Mouse (Mus musculus): ENCODE measurements around the gene Gm20388.

Gene Gm20388

DNA sequence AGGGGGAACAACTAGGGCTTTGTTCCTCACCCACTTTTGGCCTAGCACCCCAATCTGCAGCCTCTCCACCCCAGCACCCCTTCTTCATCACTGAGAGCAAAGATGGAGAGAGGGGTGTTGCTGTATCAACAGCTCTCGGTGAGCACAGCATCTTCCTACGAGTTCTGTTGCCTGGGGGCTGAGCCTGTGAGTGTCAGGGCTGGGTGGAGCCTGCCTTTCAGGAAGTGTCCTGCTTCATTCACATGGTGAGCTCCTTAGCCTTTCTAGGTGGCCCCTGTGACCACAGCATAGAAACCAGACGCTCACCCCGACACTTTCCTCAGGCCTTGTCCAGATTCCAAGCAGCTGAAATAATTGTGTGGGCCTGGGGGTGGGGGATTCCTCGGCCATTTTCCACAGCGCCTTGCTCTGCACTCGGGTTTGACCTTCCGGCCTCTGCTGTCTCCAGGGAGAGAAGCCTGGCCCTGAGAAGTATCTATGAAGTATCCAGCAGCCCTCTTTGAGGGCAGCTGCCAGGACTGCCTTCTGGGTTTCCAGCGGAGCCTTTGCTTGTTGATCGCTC lies 2244.5 kb downstream of the Gm20388 start:
- no peak for DNase-seq

DNA sequence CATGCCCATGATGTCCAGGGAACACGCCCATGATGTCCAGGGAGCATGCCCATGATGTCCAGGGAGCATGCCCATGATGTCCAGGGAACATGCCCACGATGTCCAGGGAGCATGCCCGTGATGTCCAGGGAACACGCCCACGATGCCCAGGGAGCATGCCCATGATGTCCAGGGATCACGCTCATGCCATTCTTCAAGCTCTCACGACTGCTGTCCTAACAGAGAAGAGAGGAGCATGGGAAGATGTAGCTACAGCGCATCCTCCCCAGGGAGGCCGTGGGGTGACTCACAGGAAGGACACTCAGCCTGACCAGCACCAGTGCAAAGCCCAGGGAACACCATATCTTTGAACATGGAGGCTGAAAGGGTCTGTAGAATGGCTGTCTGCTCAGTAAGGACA lies 2245.3 kb downstream of the Gm20388 start:
- no peak for DNase-seq

DNA sequence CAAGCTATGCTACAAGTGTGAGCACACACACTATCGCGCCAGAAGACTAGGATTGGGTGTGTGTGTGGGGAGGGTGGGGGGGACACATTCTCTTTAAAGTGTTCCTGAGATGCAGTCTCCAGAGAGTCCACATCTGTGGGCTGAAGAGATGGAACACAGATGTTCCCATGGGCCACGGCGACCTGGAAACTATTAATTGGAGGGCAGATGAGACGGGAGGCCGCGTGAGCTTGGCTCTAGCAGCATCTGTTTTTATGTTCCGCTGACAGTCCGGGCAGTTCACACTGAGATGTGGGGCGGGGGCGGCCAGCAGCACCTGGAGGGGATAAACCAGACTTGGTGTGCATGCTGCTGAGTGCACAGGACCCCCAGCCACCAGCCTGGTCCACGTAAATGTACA lies 2247.0 kb downstream of the Gm20388 start:
- no peak for DNase-seq

DNA sequence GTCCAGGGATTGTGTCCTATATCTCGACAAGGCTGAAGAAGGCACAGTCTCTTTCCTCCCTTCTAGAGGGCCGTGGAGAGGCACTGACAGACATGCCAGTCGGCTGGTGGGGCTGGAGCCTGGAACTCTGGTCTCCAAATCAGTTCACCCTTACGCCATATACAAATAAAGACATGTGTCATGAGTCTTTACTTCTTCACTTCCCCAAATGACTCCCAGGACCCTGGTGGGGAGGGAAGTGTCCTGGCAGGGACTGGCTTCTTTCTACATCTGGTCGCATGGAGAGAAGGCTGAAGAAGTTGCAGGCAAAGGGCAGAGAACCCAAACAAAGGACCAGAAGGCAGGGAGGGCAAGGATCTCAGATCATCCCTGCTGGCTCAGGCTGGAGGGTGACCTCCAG lies 2249.5 kb downstream of the Gm20388 start:
- no peak for DNase-seq

DNA sequence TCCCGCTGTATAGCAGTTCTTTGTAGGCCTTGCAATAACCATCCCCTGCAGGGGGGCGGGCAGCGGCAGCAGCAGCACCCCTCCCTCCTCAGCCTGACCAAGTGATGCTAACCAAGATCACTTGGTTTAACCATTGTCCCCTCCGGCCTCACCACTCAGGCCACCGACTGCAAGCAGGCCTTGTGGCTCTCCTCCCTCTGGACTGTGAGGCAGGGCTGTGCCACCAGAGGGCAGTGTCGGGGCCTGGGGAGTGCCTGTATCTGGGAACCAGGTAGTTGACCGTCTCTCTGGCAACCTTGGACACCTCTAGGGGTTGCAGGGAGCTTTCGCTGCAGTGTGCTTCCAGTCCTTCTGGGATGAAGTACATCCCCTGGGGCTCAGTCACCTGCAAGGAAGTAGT lies 2252.4 kb downstream of the Gm20388 start:
- DNase-seq = peak; percentile 81

DNA sequence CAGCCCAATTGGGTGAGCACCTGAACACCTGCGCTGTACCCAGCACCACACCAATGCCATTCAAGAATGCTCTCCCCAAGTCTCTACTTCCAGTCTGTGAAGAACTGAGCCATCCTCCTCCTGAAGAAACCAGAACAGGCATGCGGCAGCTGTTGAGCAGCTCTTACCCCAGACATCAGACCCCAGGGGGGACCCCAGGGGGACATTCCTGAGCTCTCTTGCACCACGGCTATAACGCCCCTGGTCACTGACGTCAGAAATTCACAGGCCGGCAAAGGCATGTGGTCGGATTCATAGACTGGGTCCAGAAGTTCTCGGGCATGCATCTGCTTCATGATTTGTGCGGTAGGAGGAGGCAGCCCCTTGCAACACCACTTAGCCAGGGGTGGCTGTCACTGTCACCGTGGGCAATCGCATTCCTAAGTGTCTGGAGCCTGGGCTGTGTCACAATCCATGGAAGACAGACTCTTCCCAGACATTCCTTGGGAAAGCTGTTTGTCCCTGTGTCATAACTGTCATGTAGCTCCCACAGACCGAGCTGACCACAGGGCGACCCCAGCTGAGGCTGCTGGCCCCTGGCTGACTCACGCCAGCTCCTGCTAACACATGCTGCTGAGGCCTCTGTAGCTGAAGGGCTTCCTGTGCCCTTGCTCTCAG lies 2256.7 kb downstream of the Gm20388 start:
- DNase-seq = no peak

DNA sequence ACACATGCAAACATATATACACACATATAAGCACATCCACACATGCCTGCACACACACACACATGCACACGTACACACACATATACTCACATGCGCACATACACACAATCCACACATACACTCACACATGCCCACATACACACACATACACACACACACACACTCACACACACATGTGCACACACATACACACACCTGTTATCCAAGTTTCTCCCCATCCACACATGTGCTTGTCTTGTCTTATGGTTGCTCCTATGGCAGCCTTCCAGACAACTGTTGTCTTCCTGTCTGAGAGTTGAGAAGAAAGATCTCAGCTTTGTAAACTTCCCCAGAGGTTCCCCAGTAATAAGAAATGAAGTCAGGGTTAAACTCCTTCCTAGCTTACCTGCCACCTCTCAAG lies 2258.8 kb downstream of the Gm20388 start:
- no peak for DNase-seq

DNA sequence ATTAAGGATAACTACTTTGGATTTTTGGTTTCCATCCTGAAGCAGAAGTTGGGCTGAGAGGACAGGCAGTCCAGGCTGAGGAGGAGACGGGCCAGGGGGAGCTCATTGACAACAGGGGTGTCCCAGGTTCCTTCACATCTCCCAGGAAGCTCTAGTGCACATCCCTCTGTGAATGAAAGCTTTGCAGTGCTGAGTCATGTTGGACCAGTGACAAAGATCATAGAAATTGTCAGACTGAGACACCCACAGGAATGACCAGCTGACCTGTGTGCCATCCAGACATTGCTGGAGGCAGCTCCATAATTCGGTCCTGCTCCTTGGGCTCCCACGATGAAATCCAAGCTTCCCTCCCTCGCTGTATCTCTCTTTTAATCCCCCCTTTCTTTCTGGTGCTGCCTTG lies 2261.2 kb downstream of the Gm20388 start:
- no peak for DNase-seq

DNA sequence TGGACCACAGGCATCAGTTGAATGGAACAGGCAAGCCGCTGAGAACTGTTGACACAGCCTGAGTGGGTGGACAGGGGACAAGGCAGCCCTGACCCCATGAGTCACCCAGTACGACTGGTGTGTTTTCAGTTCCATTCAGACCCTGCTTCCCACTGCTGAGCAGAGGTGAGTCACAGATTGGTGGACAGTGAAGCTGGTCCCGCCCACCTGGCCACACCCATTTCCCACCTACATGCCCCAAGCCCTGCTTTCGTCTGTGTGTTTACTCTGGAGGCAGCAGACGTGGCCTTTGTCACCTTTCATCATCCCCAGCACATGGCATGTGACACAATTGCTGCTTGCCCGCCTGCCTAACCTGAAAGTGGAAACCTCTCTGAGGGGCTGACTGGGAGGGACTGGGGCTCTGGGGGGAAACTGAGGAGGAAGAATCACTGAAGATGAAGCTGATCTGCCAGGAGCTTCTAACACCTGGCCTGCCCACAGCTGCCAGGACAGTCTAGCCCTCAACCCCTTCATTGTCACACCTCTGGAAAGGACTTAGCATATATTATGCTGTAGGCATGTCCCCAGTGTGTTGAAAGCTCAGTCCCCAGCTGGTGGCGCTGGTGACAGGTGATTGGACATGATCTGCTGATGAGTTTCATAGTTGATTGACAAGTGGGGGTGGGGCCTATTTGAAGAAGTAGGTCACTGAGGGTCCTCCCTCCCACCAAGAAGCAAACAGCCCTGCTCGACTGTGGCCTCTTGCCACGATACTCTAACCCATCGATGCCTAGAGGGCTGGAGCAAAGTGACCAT lies 2263.7 kb downstream of the Gm20388 start:
- DNase-seq = no peak

DNA sequence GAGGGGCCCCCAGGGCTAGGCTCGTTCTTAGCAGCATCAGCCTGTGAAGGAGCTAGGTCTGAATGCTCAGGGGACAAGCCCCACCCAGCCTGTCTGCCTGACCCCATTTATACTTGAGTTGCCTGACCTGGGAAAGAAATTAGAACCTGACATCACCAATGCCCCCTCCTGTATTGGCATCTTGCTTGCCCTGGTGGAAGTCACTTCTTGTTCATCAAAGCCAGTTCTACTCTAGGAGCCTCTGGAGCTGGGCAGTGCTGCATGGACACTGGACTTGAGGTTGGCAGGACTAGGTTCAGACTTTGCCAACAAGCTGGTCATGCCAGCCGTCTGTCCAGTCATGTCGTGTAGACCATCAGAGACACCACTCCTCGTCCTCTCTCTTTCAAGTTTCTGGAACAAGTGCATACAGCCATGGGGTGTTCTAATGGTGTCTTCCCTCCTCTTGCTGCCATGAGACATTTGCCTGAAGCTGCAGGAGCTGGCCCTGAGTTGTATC lies 2267.8 kb downstream of the Gm20388 start:
- DNase-seq = no peak

DNA sequence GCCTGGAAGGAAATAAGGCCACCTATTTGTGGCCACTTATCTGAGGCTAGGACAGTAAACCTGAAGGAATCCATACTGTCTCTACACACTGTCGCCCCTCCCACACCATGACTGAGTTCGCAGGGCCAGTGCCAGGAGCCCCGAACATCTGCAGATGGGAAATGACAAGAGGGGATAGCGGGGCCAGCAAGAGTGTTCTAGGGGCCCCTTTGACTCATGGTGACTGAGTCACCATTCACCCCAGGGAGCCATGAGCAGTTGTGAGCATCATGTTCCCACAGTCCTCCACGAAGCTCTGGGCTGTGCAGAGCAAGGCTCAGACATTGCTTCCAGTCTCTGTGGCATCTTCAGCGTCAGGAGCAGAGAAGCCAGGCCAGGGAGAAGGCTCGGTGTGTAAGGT lies 2268.7 kb downstream of the Gm20388 start:
- no peak for DNase-seq

DNA sequence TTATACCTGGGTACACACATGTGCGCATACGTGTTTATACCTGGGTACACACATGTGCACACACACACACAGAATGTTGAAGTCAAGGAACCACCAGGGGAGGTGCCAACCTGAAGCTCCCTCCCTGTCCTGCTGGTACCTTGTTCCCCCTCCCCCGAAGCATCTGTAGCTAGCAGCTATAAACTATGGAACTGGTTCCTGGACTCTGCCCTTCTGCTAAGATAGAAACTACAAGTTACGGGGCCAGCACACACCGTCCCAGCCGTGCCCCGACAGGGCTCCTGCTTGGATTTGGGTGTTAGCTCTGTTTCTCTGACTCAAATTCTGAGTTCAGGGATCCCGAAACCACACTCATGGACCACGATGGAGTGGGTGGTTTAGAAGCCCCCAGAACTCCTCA lies 2269.5 kb downstream of the Gm20388 start:
- no peak for DNase-seq

DNA sequence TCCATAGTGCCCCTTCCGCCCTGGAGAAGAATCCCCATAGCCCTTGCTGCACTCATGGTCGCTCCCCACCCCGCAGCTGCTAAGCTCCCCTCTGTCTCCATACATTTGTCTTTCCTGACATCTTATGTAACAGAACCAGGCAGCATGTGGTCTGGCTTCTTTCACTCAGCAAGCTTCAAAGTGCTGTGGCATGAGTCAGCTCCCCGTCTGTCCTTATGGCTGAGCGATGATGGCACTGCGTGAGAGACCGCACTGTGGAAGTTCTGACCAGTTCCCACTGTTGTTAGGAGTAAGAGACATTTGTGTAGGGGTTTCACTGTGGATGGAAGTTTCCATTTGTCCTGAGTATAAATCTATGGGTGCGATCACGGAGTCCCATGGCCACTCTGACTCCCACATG lies 2270.8 kb downstream of the Gm20388 start:
- peak; percentile 68 for DNase-seq

DNA sequence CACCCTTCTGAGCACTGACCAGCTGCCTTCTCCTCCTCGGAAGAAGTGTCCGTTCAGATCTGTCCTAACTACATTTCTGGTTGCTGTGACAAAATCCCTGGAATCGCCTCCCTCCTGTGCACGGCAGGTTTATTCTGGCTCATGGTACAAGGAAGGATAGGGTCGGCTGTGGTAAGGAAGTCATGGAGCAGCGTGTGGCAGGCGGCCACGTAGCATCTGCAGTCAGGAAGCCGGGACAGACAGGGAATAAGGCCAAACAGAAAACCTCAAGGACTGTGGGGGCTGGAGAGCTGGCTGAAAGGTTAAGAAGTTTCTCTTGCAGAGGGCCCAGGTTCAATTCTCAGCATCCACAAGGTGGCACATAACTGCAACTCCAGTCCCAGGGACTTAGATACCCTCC lies 2271.3 kb downstream of the Gm20388 start:
- no peak for DNase-seq

DNA sequence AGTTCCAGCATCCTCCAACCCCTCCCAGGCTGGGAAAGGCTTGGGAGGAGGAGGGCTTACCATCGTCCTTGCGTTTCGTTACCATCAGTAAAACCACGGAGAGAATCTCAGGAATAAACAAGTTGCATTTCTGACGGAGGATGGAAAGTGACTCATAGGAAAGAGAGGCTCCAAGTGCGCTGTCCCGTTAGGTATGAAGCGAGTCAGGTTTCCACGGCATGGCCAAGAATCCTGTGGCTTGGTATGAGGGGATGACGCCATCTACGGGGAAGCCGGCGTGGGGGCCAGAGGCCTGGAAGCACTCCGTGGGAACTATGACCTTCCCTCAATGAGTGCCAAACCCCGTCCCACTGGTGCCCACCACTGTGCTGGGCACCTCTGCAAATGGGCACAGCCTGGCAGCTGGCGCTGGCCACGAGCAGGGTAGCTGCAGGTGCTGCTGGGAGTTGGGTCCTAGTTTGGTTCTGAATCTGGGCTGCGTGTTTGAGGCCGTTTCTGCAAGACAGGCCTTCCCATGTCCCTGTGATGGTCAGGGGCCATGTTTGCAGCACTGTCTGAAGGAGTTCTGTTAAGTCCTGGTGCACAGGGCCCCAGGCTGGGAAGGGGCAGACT lies 2275.8 kb downstream of the Gm20388 start:
- DNase-seq = no peak

DNA sequence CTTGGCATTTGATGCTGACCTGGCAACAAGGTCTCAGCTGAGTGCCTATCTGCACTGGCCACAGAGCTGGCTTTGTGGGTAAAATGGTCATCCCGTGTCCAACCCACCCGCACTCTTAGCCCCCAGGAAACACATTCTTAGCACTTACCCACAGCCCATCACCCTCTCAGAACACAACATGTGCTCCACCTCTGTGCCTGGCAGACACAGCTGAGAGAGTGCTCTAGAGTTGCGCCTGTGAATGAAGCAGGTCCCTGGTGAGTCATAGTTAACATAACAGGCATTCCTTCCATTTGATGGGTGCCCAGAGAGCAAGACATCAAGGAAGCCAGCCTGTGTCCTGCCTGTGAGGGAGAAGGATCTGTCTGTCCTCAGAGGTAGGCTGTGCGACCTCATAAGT lies 2276.6 kb downstream of the Gm20388 start:
- DNase-seq = no peak

DNA sequence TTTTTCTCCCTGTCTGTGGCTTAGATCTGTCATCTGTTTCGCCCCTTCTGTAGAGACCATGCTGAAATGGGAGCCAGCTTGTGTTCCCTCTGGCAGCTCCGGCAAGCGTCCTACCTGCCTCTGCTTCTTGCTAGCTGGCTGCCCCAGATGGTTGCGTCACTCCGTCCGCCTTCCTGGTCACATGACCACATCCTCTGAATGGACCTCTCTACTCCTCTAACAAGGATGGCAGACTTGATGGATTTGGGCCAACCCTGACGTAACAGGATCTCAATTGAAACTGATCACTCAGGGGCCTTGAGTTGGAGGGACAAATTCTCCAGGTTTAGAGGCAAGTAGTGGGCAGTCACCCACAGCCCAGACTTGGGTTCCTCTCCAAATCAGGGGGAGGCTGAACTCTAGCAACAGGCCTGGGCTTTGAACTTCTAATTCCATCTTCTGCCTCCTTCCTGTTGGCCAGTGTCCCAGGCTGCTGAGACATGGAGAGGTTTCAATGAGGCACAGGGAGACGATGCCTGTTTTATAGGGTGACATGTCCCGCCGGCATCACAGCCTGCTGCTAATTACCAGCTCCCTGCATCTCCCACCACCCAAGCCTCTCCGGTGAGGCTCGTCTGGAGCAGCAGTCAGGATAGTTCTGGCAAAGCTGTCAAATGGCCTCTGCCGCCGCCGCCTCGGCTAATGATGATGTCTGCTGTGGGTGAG lies 2279.9 kb downstream of the Gm20388 start:
- DNase-seq = no peak

DNA sequence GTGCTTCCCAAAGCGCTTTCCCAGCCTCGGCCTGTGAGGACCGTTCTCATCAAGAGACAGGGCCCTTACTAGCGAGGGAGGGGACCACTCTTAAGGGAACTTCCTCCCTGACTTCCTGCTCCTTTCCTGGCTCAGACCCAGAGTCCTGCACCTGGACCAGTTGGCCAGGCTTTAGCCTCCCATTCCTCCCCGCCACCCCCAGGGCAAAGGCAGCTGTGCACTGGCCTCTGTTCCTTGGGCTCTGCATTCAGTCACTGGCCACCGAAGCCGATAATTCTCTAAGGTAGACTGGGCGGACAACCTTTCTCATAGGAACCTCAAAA lies 2280.4 kb downstream of the Gm20388 start:
- no peak for DNase-seq

DNA sequence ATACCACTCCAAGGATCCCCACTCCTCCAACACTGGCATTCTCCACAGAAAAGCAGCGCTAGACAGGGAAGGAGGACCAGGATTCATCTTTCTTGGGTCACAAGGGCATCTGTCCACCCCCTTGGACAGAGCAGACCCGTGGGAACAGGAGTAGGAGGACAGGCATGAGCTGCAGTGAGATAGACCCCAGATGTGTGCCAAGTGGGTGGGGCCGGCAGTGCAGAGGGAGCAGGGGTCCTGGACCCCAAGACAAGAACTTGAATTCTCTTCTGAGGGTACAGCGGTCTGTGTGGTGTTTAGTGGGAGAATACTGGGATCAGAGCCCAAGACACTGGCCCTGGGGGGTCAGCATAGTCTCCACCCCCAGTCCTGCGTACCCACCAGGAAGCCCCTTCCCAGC lies 2282.1 kb downstream of the Gm20388 start:
- DNase-seq = no peak

DNA sequence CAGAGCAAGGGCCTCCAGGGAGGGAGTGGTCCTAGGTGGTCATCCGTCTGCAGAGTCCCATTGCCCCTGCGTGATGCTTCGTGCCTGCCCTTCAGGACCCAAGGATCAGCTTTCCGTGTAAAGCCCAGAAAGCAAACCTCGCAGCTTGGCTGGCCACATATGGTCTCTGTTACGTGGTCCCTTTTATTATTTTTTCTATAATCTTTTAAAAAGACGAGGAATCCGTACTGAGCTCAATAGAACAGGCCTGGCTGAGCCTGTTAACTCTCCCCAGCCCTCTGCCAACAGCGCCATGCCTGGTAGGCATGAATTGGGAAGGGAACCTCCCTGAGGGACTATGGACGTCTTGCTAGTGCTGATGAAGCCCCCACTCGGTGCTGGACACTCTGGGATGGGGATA lies 2282.9 kb downstream of the Gm20388 start:
- no peak for DNase-seq

DNA sequence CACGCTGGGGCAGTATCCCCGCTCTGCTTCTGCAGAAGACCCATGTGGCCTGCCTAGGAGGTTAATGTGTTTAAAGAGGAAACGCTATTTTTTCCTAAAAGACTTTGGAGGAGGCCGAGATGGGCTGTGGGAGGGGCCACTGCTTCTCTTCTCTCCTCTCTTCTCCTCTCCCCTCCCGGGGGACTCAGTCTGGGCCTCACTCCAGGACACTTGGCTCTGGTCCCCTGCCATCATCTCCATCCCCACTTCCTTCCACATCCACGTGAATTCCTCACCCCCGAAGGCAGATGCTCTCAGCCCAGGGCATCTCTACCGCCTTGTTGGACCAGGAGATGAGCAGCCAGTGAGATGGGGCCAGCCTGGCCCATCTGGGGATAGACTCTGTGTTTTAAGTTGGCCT lies 2283.8 kb downstream of the Gm20388 start:
- DNase-seq = no peak

DNA sequence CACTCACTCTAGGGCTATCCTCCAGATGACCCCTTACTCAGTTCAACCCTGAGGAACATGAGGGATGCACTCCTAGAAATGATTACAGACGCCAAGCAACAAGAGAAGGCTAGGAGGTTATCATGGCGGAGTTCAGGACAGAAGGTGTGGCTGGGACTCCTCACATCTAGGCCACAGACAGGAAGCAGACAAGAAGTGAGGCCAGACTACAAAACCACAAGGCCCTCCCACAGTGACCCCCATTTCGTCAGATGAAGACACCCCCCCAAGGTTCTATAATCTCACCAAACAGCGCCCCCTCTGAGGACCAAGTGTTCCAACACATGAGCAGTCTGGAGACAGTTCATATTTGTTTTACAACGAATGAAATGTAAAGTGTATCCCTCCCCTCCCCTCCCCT lies 2286.7 kb downstream of the Gm20388 start:
- DNase-seq = no peak

DNA sequence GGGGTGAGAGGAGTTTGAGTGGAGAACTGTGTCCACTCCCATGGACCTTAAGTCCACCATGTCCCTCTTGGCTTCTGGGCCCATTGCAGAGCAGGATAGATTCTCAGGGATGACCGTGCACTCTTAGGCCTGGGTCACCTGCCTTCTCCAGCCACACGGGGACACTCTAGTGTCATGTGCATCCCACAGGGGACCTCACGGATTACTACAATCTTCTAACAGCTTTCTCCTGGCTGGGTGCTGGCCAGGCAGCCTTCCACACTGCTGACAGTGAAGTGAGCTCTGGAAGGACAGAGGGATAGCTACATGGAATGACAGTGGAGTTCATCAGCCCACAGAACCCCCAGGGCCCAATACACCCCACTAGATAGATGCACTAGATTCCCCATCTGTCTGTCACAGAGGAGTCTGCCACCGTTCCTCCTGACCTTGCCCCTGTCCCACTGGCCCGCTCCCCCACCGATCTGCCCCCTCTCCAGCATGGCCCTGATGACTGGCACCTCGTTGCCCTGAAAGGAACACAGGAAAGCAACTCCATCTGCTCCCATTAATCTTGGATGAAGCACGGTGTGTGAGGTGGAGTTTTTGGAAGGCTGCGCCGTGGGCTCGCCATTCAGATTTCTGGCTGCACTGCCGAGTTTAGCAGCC lies 2287.9 kb downstream of the Gm20388 start:
- DNase-seq = peak; percentile 63
